Mouse (Mus musculus) kidney, adult 18-20 months (tissue): Measurements from ENCODE around the gene Eef2.
"Not testable (repeated sequence)": the region's sequence is repeated elsewhere in the genome, so short reads cannot be mapped to it uniquely, and the experiment has no call there.

Experiments
- DNase-seq: peaks from one replicate; pipeline ENCODE4 v3.0.0; 2021

Gene Eef2

DNA sequence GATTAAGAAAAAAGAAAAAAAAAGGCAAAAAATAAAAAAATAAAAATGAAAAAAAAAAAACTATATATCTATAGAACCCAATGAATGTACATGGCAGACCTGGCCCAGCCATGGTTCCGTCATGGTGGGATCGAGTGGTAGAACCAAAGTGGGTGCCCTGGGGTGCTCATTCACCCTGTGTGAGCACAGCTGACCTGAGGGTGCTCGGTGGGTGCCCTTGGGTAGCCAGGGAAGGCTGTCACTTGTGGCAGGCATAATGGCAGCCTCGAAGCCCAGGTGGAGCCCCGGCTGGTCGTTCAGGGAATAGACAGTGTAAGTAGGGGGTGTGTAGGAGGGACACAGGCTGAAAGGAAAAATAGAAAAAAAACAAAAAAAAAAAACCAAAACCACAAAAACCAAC lies 25.2 kb upstream of the Eef2 start:
- no peak for DNase-seq

DNA sequence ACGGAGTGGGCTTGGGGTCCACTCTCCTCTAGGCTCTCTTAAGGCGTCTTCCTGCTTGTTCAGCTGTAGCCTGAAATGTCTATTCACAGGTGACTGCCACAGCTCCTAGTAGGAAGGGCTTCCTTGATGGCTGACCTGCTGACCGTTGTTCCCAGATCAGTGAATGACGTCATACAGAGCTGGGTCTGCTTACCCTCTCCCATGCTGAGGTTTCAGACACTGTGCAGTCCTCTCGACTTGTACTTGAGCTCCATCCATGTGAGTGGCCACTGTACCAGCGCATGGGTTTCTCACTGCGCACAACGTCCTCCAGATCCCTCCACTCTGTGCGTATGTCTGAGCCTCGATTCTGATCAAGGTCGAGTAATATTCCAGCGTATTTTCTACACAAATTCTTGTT lies 23.8 kb upstream of the Eef2 start:
- no peak for DNase-seq

DNA sequence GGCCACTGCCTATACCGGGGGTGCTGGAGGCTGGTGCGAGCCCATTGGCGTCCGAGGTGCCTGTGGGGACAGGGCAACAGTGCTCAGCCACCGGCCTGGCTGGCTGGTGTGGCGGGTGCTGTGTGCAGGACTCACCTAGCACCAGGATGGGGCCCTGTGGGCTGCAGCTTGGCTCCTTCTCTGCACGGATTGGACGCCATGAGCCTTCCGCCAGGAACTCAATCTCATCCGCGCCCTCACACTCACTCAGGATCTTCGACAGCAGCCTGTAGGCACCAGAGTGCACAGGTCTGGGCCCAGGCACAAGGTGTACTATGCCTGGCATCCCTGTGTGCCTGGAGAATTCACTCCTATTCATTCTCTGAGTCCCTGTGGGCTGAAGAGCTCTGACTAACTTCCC lies 22.1 kb upstream of the Eef2 start:
- no peak for DNase-seq

DNA sequence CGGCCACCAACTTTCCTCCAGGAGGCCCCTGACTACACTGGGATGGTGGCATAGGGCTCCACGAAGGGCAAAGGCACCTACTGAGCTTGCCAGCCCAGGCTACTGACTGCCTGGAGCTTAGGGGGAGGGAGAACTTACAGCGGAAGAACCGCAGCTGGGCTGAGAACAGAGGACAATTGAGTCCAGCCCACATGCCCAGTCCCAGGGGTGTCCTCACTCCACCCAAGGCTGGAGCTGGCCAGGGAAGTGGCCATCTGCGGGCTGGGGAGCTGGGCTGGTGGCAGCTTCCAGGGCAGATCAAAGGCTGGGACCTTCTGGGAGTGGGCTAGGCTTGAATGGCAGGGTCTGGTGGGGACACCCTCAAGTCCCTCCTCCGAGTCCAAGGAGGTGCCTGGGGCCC lies 21.7 kb upstream of the Eef2 start:
- no peak for DNase-seq

DNA sequence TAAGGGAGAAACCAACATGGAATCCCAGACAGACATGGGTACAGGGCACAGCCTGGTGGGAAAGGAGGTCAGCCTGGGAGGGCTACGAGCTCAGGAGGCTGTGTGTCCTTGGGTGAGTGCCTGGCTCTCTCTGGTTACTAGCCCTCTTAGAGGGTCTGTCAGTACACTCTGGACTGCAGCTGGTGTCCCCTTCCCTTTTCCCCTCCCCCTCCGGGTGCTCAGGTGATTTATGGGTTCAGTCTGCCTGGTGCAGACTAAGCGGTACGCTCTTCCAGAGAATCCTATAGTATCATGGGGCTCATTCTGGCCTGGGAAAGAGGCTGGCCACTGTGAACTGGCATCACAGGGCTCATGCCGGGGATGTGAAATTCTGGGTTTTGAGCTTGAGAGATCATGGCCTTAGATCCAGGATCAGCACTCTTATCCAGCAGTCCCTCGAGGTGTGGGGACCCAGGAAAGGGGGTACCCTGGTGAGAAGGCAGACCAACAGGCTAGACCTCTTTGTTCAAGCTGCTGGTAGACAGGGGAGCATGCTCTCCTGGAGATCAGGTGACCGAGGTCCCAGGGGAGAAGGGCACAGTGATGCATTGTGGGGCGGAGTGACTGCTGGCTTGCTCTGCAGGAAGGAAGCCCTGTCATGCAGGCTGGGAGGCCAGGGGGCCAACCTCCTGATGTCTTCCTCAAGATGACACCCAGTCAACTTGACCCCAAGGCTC lies 14.7 kb upstream of the Eef2 start:
- peak; percentile 56 for DNase-seq

DNA sequence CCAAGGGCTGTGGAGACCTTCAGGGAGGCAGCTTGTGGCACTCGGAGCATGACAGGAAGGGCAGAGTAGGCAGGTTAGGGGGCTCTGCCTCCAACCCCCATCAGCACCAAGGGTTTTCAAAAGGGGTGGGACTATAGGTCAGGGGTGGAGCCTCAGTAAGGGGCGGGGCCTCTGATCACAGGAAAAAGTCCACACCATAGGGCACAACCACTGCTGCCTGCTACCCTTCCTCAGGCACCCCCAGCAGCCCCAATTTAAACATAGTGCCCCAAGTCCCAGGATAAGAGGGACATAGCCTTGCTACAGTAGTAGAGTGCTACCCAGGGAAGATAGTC lies 14.1 kb upstream of the Eef2 start:
- DNase-seq = no peak

DNA sequence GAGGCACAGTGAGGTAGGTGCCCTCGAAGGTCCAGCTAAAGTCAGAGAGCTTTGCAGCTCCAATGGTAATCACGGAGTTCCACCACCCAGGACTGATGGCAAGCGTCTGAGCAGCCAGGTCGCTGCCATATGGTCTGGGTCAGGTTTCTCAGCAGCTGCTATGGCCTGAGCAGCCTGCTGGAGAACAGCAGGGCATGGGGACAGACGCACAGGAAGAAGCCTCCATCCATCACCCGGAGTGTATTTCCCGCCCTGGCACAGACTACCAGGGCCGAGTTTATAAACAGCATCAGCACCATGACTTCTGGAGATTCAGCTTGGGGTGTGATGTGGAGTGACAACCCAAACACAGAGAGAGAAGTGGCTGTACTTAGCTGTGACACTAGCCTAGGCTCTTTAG lies 11.3 kb upstream of the Eef2 start:
- DNase-seq = no peak

DNA sequence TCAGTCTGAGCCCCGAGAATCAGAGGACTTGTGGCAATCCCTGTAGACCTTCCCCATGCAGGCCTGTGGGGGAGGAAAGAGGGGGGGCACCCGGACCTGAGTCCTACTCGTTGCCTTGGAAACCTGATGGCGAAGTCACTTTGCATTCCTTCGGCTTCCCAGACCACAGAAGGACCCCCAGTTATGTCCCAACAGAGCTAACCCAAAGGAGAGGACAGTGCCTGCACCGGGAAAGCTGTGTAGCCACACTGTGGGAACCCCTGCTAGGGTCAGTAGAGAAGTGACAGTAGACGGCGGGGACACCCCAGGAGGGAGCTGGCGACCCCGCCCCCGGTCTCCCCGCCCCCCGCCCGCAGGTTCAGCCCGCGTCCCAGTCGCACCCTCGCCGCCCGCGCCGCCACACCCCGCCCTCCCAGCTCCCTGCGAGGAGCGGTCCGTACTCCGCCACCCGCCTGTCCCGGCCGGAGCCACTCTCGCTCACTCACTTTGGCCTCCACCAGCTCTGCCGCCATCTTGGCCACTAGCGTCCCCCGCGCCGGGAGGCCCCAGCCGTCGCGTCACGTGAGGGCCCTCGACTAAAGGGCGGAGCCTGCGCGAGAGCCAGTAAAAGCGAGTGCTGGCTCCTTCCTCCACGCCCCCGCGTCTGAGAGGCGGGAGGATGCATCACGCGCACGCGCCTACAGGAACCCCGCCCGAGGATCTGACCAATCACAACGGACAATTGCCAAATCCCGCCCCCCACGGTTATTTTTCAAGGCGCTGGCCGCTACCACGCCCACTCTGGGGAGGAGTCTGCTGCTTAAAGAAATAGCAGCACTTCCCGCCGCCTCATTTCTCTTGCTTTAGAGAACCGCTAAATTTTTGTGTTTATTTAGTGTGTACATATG lies 9.0 kb upstream of the Eef2 start, which contains the start of gene Pias4:
Gene Pias4 (minus strand): TSS at position 724 of the 887 bp plus-strand sequence.
- DNase-seq = peak; percentile 100

DNA sequence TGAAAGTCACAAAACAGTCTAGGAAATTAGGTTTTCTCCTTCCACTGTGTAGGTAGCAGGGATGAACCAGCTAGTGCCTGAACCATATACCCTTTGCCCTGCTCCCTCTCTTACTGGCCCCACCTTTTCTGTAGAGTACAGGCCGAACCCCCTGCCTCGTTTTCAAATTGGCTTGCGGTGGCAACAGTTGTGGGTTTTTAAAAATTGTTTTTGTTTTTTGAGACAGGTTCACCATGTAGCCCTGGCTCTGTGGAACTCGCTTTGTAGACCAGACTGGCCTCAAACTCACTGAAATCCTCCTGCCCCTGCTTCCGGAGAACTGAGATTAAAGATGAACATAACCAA lies 8.4 kb upstream of the Eef2 start:
- no peak for DNase-seq

DNA sequence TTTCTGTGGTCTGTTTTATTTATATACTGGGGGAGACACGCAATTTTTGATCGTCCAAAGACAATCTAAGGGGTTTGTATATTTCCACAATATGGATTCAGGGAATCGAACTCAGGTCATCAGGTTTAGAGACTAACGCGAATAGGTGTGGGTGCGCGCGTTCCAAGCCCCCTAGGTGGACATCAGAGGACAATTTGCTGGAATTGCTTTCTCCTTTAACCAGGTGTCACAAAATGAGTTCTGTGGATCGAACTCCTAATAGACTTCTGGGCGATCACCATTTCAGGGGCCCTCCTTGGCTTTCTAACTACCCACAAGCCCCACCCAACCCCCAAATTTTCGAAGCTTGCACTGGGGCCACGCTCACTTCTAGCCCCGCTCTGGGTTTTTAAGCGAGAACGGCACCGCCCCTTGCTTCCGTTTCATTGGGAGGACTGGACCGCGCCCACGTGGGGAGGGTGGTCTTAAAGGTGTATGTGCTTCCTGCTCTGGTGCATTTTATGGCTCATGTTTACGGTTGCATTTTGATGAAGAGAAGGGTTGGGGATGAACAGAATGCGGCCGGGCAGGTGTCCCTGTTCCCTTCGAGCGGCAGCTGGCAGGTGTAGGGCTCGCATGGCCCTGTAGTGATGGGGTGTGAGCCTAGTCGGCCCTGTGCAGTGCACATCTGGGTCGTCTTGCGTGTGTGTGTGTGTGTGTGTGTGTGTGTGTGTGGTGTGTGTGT lies 7.7 kb upstream of the Eef2 start:
- DNase-seq = peak; percentile 90

DNA sequence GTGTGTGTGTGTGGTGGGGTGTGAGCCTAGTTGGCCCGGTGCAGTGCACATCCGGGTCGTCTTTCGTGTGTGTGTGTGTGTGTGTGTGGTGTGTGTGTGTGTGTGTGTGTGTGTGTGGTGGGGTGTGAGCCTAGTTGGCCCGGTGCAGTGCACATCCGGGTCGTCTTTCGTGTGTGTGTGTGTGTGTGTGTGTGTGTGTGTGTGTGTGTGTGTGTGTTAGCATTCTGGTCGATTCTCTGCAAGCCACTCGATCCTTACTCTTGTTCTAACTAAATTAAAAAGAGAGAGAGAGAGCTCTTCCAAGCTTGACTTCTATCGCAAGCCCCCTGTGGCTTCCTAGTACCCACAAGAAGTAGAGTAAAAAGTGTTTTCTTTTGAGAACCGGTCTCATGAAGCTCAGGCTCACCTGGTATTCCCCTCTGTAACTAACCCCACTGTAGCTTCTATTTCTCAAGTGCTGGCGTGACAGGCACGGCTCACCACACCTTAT lies 7.0 kb upstream of the Eef2 start:
- not testable (repeated sequence) for DNase-seq

DNA sequence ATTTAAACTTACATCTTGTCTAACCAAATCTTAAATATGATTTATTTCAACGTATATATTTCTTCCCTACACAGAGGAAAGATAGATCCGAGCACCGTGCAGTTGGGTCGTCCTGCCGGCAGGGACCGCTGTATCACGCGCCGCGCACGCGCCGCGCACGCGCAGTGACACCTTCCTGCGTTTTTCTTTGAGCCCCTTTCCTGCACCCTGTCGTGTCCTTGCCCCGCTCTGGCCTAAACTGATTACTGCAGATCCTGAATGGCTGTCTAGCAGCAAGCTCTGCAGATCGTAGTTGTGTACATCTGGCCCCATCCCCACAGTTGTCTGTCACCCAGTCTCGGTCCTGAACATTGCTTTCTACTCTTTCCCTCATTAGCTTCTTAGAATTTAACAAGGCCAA lies 3.3 kb upstream of the Eef2 start:
- DNase-seq = peak; percentile 83

DNA sequence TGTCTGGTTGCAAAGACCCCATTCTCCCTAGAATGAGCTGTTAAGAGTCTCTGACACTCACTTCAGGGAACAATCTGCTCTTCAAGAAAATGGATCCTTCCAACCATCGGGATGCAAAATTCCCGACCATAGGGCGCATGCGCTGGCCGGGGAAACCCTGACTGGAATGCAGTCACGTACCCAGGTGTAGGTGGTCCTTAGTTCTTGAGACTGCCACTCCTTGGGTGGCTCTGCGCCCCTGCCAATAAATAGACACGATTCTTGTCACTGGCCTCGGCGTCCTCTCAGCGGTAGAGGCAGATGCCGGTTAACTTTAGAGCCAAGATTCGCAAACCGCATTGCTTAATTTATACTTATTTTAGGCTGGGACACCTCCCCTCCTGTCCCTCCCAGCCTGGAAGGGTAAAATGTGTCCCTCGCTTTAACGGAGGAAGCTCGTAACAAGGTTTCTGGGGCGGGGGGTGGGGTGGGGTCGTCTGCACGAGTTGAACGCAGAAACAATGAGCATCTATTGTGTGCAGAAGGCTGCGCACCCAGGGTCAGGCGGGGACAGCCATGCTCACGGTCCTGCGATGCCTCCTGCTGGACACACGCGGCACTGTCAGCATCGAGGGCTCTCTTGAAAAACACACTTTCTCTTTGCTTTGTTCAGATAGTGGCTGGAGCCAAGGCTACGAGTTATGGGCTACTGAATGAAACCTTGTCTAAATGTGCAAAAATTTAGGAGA lies 1.6 kb upstream of the Eef2 start:
- DNase-seq = peak; percentile 92

DNA sequence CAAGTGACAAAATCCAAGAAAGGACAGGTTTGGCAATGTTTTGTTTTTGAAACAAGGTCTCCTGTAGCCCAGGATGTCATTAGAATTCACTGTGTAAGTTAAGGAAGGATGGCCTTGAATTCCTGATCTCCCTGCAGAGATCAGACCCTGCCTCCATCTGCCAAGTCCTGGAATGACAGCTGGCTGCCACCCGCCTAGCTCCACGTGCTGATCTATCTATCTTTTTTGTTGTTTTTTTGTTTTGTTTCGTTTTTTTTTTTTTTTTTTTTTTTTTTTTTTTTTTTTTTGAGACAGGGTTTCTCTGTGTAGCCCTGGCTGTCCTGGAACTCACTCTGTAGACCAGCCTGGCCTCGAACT lies 1.1 kb upstream of the Eef2 start:
- not testable (repeated sequence) for DNase-seq

DNA sequence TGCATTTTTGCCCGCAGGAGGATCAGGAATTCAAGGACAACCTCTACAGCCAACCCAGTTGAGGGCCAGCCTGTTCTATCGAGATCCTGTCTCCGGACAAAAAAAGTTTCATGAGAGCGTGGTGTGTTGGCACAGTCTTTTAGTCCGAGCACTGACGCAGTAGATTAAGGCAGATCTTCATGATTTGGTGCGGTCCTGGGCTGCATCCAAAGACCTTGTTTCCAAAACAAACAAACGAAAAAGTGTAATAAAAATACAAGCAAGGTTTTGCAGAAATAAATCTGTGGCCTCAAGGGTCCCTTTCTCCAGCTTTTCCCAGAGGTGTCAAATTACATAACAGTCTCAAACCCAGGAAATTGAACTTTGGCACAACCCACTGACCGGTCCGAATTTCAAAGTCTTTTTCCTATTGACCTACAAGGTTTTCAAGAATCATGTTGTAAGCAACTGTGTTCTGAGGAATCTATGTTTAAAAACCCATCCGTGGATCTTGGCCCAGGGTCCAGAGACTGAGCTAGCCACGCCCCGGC lies 430 bp upstream of the Eef2 start:
- DNase-seq = no peak

DNA sequence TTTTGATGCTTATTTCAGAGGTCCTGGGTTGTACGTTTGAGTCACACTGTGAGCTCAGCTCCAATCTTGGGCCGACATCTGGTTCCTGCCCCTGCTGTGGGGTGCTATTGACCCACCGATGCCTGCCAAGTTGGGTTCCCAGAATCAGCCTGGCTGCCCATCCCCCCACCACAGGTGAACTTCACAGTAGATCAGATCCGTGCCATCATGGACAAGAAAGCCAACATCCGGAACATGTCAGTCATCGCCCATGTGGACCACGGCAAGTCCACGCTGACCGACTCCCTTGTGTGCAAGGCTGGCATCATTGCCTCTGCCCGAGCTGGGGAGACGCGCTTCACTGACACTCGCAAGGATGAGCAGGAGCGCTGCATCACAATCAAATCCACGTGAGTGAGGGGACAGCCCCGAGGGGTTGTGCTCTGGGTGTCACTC lies 1.1 kb downstream of the Eef2 start:
- DNase-seq = peak; percentile 52

DNA sequence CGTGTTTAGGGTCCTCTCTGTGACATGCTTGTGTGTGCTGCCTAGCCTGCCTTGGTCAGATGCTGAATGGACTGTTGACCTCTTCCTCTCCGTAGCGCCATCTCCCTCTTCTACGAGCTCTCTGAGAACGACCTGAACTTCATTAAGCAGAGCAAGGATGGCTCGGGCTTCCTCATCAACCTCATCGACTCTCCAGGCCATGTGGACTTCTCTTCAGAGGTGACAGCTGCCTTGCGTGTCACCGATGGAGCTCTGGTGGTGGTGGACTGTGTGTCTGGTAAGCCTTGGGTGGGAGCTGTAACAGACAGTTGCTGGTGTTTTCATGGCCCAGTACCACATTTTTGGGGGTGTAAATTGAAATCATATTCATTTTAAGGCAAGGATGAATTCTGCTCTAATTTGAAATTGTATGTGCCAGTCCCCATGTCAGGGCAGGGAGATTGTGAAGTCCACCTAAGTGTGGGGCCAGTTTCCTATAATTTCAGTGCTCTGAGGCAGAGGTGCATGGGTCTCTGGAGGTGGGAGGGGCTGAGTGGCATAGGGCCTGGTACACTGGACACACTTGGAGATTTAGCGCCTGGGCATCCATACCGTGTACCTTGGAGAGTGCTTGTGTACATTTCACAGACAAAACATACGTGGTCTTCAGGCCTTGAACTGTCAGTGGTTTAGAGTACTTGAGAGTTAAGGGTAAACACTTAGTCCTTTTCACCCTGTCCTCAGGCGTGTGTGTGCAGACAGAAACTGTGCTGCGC lies 1.7 kb downstream of the Eef2 start:
- no peak for DNase-seq

DNA sequence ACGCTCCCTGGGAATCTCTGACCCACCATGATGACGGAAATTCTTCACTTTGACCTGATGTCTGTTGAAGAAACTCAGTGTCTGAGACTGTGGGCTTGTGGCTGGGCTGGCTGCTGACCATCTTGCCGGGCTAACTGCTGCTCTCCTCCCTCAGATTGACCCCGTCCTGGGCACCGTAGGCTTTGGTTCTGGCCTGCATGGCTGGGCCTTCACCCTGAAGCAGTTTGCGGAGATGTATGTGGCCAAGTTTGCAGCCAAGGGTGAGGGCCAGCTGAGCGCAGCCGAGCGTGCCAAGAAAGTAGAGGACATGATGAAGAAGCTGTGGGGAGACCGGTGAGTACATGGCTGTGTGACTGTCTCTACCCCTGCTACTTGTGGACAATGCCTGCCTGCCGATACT lies 2.5 kb downstream of the Eef2 start:
- no peak for DNase-seq

DNA sequence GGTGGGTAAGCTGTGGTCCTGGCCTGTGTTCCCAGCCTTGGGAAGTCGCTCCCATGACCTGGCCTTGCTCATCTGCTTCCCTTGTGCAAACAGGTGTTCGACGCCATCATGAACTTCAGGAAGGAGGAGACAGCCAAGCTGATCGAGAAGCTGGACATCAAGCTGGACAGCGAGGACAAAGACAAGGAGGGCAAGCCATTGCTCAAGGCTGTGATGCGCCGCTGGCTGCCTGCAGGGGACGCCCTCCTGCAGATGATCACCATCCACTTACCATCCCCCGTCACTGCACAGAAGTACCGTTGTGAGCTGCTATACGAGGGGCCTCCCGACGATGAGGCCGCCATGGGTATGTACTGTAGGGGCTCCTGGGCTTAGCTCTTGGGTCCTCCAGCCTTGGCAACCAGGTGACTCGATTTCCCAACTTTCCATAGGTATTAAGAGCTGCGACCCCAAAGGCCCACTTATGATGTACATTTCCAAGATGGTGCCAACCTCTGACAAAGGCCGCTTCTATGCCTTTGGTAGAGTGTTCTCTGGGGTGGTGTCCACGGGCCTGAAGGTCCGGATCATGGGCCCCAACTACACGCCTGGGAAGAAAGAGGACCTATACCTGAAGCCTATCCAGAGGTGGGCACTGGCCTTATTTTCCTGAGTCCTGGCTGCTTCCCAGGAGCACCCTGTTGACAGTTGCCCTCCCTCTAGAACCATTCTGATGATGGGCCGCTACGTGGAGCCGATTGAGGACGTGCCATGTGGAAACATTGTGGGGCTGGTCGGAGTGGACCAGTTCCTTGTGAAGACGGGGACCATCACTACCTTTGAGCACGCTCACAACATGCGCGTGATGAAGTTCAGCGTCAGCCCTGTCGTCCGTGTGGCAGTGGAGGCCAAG lies 3.3 kb downstream of the Eef2 start:
- no peak for DNase-seq

DNA sequence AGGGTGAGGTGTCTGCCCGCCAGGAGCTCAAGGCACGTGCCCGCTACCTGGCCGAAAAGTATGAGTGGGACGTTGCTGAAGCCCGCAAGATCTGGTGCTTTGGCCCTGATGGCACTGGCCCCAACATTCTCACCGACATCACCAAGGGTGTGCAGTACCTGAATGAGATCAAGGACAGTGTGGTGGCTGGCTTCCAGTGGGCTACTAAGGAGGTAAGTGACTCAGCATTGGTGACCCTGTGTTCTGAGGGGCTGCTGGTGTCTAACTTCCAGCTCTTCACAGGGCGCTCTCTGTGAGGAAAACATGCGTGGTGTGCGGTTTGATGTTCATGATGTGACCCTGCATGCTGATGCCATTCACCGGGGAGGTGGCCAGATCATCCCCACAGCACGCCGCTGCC lies 4.5 kb downstream of the Eef2 start:
- DNase-seq = no peak

DNA sequence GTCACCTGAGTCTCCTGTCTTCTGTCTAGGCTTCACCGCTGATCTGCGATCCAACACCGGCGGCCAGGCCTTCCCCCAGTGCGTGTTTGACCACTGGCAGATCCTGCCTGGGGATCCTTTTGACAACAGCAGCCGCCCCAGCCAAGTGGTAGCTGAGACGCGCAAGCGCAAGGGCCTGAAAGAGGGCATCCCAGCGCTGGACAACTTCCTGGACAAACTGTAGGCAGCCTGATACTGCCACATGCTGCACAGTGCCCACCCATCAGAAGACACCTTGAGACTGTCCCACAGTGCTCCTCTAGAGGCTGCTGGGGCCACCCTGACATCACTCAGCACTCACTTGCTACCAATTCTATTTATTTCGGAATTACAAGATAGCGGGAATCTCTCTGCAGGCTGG lies 5.4 kb downstream of the Eef2 start:
- not testable (repeated sequence) for DNase-seq
